Mouse (Mus musculus) right cerebral cortex, adult 2 months (tissue): ENCODE data around the gene C330007P06Rik.

ENCODE experiments used
- DNase-seq, 2 experiments: peaks; one replicate each; pipeline ENCODE4 v3.0.0; 2021 to 2022; ENCODE audit warnings: low spot score in 2 of 2

Gene C330007P06Rik

GRCm38 (mm10) chrX:36837069-36837676 lies 36.7 kb downstream of the C330007P06Rik start:
- no peak for DNase-seq

GRCm38 (mm10) chrX:36833397-36834084 lies 40.4 kb downstream of the C330007P06Rik start:
- DNase-seq = peak; percentile 65 to 69

GRCm38 (mm10) chrX:36831632-36832031 lies 42.3 kb downstream of the C330007P06Rik start:
- DNase-seq = peak; percentile 10 to 20

GRCm38 (mm10) chrX:36830271-36830670 lies 43.6 kb downstream of the C330007P06Rik start:
- no peak for DNase-seq

- DNase-seq = no peak
Measured at GRCm38 (mm10) chrX:36826873-36827272, 47.0 kb downstream of the C330007P06Rik start.

GRCm38 (mm10) chrX:36825032-36825431 lies 48.9 kb downstream of the C330007P06Rik start:
- DNase-seq = no peak

GRCm38 (mm10) chrX:36823932-36824711 lies 49.8 kb downstream of the C330007P06Rik start:
- DNase-seq = no peak

GRCm38 (mm10) chrX:36820201-36820600 lies 53.7 kb downstream of the C330007P06Rik start:
- no peak for DNase-seq

- DNase-seq = no peak
Measured at GRCm38 (mm10) chrX:36819575-36819974, 54.3 kb downstream of the C330007P06Rik start.

- DNase-seq = no peak
Measured at GRCm38 (mm10) chrX:36816953-36817441, 56.9 kb downstream of the C330007P06Rik start.

GRCm38 (mm10) chrX:36816368-36816899 lies 57.5 kb downstream of the C330007P06Rik start:
- DNase-seq = no peak

- no peak for DNase-seq
Measured at GRCm38 (mm10) chrX:36815439-36815838, 58.5 kb downstream of the C330007P06Rik start.

GRCm38 (mm10) chrX:36815022-36815421 lies 58.9 kb downstream of the C330007P06Rik start:
- DNase-seq = no peak

- DNase-seq = no peak
Measured at GRCm38 (mm10) chrX:36814161-36814836, 59.6 kb downstream of the C330007P06Rik start.

- no peak for DNase-seq
Measured at GRCm38 (mm10) chrX:36811377-36811776, 62.5 kb downstream of the C330007P06Rik start.

GRCm38 (mm10) chrX:36808318-36808683 lies 65.6 kb downstream of the C330007P06Rik start:
- DNase-seq = no peak

- peak; percentile 83 to 84 for DNase-seq
Measured at GRCm38 (mm10) chrX:36807360-36808317, 66.3 kb downstream of the C330007P06Rik start.

- DNase-seq = no peak
Measured at GRCm38 (mm10) chrX:36805466-36806235, 68.3 kb downstream of the C330007P06Rik start.

GRCm38 (mm10) chrX:36804196-36804595 lies 69.7 kb downstream of the C330007P06Rik start:
- DNase-seq = no peak

- DNase-seq = no peak
Measured at GRCm38 (mm10) chrX:36803189-36803588, 70.7 kb downstream of the C330007P06Rik start.
